Mouse (Mus musculus) CD8-positive naive resting alpha-beta T cell, adult 2 months (primary cell): Measurements from ENCODE around the gene Tnfsf15.

ENCODE experiments used
- DNase-seq, 2 experiments: peaks; one replicate each; pipeline ENCODE4 v3.0.0; 2022; ENCODE audit warnings: low read depth in 2 of 2, low spot score in 2 of 2

Gene Tnfsf15

DNA sequence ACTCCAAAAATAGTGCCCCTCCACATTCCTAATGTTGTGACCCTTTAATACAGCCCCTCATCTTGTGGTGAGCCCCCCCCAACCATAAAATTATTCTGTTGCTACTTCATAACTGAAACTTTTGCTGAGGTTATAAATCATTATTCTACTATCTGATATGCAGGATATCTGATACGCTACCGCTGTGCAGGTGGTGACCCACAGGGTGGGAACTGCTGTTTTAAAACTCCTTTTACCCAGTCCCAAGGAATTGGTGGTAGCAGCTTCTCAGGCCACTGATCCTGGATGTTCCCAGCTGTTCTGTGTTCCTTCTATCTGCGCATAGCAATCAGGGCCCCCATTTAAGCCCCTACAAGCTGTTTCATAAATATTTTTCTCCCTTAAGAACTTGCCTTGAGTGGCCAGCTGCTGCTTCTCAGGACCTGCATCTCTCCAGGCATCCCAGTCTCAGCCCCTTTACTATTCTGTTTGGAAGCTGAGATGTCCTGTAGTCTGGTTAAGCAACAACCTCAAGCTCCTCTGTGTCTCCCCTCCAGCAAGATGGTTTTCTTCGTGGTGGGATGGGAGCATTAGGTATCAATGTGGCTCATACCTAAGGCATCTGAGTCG lies 2.0 kb downstream of the Tnfsf15 start:
- DNase-seq: no peak

- DNase-seq: no peak
These were observed 2.8 kb downstream of the Tnfsf15 start for GRCm38 (mm10) chr4:63742101-63742500.

DNA sequence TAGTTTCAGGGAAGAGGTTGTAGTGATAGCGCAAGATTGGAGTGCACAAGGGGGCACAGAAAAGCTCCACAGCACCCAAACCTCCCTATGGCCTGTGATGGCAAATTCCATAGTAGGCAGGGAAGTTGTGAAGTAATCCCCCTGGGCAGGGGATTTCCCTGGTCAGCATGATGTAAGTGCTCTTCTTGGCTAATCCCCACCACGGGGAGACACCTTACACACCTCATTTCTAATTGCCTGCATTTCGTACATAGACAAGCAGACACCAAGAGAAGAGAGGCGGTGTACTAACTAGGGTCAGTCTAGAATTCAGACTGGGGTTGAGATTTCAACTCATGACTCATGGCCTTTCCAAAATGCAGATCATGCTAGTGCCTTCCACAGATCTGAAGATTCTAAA lies 4.2 kb downstream of the Tnfsf15 start:
- DNase-seq: no peak

- DNase-seq: no peak
These were observed 4.9 kb downstream of the Tnfsf15 start for GRCm38 (mm10) chr4:63740001-63740400.

DNA sequence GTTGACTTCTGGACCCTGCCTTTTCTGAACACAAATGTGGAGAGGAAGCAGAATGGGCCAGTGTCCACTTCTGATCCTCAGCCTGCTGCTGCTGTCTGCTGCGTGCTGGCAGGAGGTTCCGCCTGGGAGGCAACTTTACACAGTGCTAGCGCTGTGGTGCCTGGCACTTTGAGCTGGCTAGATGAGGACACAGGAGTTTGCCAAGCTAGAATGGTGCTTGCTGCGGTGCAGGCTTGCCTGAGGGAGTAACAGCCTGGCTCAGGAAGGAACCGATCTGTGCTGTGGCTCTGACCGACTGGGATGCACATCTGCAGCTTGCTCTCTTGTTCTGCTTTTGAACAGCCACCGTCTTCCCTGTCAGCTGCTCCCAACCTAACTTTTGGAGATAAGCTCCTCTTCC lies 5.4 kb downstream of the Tnfsf15 start:
- no peak for DNase-seq

- DNase-seq: no peak
These were observed 6.4 kb downstream of the Tnfsf15 start for GRCm38 (mm10) chr4:63738364-63738997.

- DNase-seq: no peak
These were observed 13.6 kb downstream of the Tnfsf15 start for GRCm38 (mm10) chr4:63731299-63731698.

DNA sequence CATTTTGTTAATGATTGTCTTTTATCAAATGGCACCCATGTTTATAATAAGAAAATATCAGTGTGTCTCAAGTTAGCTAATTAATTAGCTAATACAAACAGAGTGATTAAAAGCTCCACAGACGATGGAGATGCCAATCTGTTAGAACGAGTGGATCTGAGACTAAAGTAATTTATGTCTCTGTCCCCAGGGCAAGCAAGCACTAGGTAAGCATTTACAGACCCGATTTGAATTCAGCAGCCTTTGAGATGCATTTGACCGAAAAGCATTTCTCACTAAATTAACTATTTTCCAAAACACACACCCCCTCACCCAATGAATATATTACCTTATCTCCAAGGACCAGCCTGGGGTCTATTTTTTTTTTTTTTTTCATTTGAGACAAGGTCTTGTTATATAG lies 18.2 kb downstream of the Tnfsf15 start:
- DNase-seq: no peak

GRCm38 (mm10) chr4:63725981-63726380 lies 18.9 kb downstream of the Tnfsf15 start:
- no peak for DNase-seq

- no peak for DNase-seq
These were observed 26.8 kb downstream of the Tnfsf15 start for GRCm38 (mm10) chr4:63717922-63718643.

GRCm38 (mm10) chr4:63711886-63712285 lies 33.0 kb downstream of the Tnfsf15 start:
- no peak for DNase-seq

DNA sequence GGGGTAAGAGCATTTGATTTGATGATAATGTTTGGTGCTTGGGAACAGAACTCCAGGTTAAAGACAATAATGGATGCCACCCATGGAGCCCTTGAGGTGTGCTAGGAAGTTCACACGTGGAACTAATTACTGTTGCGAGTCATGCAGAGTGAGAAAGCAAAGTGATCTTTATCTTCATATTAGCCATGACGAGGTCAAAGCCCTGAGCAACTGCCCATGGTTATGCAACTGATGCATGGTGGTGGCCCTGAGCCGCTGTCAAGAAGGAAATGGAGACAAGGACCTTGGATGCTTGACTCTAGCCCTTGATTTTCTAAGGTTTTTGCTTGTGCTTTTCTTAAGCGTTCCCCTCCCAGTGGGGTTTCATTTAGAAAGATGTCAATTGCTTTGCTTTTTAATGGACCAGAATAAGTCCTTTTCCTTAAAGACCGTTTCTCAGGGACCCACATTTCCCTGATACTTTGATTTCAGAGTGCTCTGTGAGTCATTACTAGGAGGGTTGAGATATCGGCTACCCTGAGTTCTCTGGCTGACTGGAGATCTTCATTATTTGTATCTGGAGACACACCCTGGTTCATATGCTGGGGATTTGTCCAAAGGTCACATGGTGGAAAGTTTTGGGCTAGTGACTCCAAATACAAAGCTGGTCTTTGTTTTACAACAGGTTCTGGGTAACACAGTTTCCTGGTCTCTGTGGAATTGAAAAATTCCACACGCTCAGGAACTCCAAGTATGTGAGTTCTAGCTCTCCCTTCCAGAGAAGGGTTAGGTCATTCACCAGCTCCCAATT lies 34.3 kb downstream of the Tnfsf15 start:
- no peak for DNase-seq

DNA sequence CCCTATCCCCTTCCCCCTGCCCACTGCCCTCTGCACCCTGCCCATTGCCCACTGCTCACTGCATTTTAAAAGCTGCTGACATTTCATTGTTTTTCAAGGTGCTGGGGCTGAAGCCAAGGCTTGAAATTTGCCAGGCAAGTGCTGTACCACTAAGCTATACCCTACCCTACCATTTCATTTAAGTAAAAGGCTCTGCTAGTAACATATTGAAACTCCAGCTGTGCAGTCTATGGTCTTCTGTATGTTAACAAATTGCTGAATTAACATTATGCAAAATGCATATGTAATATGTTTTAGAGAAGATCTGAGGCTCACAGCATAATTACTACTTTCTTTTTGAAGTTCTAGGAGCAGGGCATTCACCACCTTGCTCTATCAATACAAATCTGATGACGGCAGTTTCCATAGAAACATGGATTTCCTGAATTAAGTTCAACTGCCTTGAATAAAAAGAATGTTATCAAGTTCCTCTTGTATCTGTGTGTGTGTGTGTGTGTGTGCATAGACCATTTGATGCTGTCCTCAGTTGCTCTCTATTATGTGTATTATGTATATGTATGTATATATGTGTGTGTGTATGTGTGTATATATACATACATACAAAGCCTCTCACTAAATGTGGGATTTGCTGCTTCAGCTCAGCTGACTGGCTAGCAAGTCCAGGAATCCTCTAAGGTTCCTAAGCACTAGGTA lies 38.5 kb downstream of the Tnfsf15 start:
- no peak for DNase-seq

- DNase-seq: no peak
These were observed 40.7 kb downstream of the Tnfsf15 start for GRCm38 (mm10) chr4:63704232-63704631.

- no peak for DNase-seq
These were observed 41.2 kb downstream of the Tnfsf15 start for GRCm38 (mm10) chr4:63703686-63704085.

- no peak for DNase-seq
These were observed 42.8 kb downstream of the Tnfsf15 start for GRCm38 (mm10) chr4:63702006-63702704.

DNA sequence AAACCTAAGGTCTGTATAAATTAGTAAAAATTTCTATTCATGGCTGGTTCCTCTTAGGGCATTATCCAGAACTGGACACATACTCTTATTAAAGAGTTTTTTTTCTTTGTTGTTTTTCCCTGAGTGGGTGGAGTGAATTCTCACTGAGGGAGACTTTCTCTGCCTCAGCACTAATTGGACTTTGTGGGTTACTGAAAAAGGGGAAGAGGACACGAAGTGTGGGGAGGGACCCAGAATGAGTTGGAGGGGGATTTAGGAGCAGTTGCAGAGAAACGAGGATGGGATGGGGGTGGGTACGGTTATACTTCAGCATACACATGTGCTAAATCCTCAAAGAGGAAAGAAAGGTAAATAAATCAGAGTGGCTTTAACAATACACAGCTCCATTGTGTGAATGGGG lies 45.2 kb downstream of the Tnfsf15 start:
- DNase-seq: no peak

DNA sequence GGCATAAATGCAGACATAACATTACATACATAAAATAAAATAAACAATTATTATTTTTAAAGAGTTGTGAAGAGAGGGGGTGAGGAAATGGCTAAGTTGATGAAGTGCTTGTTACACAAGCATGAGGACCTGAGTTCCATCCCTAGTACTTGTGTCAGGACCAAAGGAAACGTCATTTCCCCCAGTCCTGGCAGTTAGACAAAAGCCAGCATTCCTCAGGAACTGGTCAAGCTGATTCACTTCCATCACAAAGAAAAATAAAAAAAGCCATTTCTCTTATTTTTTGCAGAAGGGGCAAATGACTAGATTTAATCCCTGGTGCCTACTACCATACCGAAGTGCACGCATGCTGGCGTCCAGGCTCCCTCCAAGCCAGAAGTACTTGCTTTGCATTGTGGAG lies 48.0 kb downstream of the Tnfsf15 start:
- DNase-seq: no peak

GRCm38 (mm10) chr4:63692351-63692750 lies 52.6 kb downstream of the Tnfsf15 start:
- no peak for DNase-seq

DNA sequence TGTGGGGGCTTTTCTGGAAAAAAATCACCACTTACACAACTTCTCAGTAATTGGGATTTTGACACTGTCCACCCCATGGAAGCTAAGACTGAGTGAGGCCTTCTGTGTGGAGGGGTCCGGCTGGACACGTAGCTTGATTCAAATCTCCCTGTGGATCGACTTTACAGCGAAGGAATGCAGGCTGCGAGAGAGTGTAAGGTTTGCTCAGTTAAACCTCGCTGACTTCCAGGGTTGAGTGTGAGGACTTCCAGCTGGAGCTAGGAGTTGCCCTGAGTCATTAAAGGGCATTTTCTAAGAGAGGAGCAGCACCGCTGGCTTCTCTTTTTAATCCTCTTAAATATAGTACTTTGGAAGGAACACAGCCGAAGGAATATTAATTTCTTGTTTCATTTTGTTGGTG lies 57.5 kb downstream of the Tnfsf15 start:
- DNase-seq: no peak
